Mouse (Mus musculus) bone marrow macrophage, adult 2 months (primary cell): Measurements from ENCODE around the gene Ropn1l. TPM values are rescaled to one million over a fixed set of nuclear protein-coding genes. Genes with fewer than 3 reads are reported as not detected.

Experiments
- H3K27ac ChIP-seq: 2 replicates; pipeline ENCODE4 v1.5.1; 2012; ENCODE audit warnings: low read depth, low read length; ENCODE audit not compliant: insufficient read depth
- H3K4me1 ChIP-seq: 2 replicates; pipeline ENCODE4 v1.6.1; 2012; ENCODE audit warnings: low read length; ENCODE audit not compliant: control insufficient read depth, insufficient read depth
- H3K4me3 ChIP-seq: 2 replicates; pipeline ENCODE4 v1.5.1; 2012; ENCODE audit warnings: mild to moderate bottlenecking, low read length, moderate library complexity; ENCODE audit not compliant: insufficient read depth
- CTCF ChIP-seq: IDR thresholded peaks from 2 replicates; pipeline ENCODE4 v1.5.1; 2012; ENCODE audit warnings: low read depth, mild to moderate bottlenecking, low read length, moderate library complexity
- POLR2A ChIP-seq: IDR thresholded peaks from 2 replicates; pipeline ENCODE4 v1.6.1; 2012; ENCODE audit warnings: mild to moderate bottlenecking, low read depth, low read length, borderline replicate concordance
- polyA plus RNA-seq: library from polyadenylated mRNA; stranded (reverse); fragments of >200 nt; gene quantifications from 2 replicates; pipeline ENCODE4 v1.2.4, GENCODE M21; 2012; ENCODE audit not compliant: missing spikeins, insufficient read depth, insufficient read length

Ropn1l gene
- polyA plus RNA-seq, 1 experiment, result 6.8 TPM

DNA sequence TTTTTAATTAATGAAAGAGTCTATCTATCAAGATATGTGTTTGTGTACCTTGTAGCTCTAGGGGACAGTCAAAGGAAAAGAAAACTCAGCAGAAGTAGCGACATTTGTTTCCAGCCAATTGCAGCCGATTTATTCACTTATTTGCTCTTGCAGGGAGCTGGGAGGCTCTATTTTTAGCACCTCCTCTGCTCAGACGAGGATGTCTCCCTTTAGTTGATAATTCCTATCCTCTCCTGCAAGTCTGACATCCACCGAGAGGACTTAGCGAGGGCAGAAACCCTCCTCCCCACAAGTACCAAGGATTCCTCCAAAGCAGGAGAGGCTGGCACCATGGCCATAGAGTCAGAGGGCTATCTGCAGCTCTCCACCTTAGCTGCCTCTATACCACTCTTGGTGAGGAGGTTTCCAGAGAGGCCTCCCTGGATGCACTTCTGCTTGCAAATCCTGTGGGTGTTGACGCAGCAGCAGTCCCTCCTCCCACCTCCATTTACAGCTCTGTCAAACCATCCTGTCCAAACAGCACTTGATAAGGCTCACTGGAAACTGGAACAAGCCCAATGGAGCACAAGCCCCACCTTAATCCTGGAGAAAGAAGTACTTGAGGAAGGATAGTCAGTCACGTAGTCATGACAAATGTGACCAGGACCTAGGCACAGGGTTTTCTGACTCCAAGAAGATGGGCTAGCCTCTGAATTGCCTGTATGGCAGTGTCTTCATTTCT lies 30.7 kb downstream of the Ropn1l start:
- H3K4me1 ChIP-seq, result peaks cover 13% of the 10 kb centered on the region
- TF ChIP-seq POLR2A (no peak), CTCF (no peak)
- no peak overlapping the region for H3K4me3 ChIP-seq

GRCm38 (mm10) chr15:31419037-31419436 lies 34.5 kb downstream of the Ropn1l start:
- no peak overlapping the region for H3K4me3 ChIP-seq
- no peak overlapping the region for H3K27ac ChIP-seq
- H3K4me1 ChIP-seq, result peaks cover 21% of the 10 kb centered on the region
- TF ChIP-seq CTCF, result peak; percentile 69
- TF ChIP-seq POLR2A, result no peak

More for the DNA sequence above, 30.7 kb downstream of the Ropn1l start:
- H3K27ac ChIP-seq, result no peak overlapping the region

DNA sequence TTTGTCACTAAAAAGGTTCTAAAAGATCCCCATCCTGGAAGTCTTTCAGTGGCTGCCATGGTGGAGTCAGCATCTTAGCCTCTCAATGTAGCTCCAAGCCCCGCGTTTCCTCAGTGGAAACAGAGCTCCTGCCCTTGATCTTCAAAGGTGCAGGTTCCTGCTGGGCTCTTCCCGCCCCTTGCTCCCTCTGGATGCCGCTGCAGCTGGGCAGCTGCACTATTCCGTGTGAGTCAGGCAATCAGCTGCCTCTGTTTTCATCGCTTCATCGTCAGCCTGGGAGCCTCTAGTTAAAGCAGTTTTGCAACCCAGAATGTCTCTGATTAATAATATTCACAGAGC lies 34.9 kb downstream of the Ropn1l start:
- Histone ChIP-seq H3K27ac (no peak overlapping the region), H3K4me1 (peaks cover 21% of the 10 kb centered on the region), H3K4me3 (no peak overlapping the region)
- TF ChIP-seq CTCF, result no peak
- no peak for TF ChIP-seq POLR2A

DNA sequence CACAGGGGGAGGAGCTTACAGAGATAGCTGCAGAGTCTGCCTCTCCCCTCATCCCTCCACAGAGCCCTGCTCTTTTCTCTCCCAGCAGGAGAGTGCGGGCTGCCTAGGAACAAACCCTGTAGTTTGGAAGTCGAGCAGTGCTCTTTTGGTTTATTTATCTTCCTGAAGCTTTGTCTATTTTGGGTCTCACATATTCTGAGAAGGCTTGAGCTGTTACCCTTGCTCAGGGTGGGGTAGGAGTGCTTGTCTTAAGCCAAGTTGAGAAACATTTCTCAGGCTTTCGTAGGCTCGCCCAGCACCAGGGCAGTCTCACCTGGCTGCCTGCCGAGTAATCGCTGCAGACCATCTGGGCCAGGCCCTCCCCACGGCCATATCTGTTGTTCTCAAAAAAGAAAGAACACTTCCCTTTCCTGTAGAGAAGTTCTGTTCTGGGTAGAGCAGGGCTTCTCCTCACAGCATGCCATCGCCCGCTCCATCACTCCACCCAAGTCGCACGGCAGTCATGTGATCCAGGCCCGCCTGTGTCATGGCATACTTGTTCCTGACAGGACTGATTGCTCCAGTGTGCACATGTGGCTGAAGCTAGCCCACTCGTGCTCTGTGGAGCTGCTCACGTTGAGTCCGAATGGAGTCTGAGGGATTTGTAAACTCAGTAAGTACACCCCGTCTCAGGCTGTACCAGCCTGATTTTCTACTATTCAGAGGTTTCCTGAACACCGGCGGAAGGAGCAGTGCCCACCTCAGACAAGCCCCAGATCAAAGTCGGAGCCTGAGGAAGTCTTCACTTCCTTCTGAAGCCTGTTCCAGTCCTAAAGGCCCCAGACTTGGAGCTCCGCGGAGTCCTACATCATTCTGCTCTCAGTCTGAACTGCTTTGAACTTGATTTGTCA lies 35.5 kb downstream of the Ropn1l start:
- Histone ChIP-seq H3K4me3 (no peak overlapping the region), H3K4me1 (peaks cover 27% of the 10 kb centered on the region), H3K27ac (peak overlapping the region; percentile 22)
- no peak for TF ChIP-seq POLR2A
- TF ChIP-seq CTCF, result no peak

DNA sequence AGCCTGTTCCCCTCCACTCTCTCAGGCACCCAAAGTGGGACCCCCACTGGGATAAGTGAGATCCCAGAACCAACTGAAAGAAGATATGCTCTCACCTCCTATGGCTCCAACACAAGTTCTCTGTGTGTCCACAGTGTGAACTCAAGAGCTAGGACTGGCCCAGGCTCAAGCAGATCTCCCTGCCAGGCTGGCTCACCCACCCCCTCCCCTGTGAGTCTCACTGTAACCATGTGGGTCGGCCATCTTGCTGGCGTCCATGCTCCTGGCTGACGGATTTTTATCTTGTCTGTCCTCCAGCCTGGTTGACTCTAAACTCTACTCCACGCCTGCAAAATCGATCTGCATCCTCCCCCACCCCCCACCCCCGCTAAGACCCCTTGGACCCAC lies 36.1 kb downstream of the Ropn1l start:
- TF ChIP-seq CTCF, result no peak
- Histone ChIP-seq H3K4me1 (peaks cover 31% of the 10 kb centered on the region), H3K27ac (no peak overlapping the region)

DNA sequence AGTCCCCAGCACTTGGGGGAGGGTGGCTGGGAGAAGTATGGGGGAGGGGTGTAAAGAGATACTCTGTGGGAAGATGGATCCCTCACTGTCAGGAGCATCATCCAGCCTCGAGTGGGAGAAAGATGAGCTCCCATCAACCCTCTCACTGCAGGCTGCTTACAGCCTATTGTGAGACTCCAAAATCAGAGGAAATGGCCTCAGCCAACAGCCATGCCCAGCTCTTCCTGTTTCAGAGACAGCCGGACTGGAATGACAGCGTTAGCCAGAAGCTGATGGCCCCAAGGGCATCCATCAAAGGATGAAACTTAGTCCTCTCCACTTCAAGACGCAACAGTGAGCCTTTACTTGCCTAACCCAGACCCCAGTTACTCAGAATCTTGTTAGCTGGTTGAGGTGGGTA lies 38.4 kb downstream of the Ropn1l start:
- no peak for TF ChIP-seq CTCF
- TF ChIP-seq POLR2A, result no peak
- peaks cover 35% of the 10 kb centered on the region for H3K4me1 ChIP-seq
- H3K4me3 ChIP-seq, result no peak overlapping the region
- no peak overlapping the region for H3K27ac ChIP-seq

More for the DNA sequence above, 36.1 kb downstream of the Ropn1l start:
- H3K4me3 ChIP-seq, result no peak overlapping the region

- H3K4me1 ChIP-seq, result peaks cover 38% of the 10 kb centered on the region
- TF ChIP-seq POLR2A (no peak), CTCF (no peak)
- H3K4me3 ChIP-seq, result no peak overlapping the region
- H3K27ac ChIP-seq, result no peak overlapping the region
These were observed 39.2 kb downstream of the Ropn1l start for GRCm38 (mm10) chr15:31414179-31414898.

DNA sequence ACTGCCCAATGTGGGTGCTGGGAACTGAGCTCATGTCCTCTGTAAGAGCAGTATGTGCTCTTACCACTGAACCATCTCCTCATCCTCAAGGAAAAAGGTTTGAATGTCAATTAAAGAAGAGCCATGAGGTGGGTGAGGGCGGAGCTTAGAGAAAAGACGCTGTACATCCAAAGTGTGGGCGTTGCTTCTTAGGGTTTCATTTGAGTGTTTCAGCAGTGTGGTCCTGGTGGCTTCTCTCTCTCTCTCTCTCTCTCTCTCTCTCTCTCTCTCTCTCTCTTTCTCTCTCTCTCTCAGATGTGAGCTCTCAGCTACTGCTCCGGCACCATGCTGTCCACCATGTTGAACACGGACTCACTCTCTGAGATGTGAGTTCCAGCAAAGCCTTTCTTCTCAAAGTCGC lies 39.9 kb downstream of the Ropn1l start:
- no peak overlapping the region for H3K4me3 ChIP-seq
- no peak for TF ChIP-seq POLR2A
- TF ChIP-seq CTCF, result no peak
- H3K27ac ChIP-seq, result no peak overlapping the region
- H3K4me1 ChIP-seq, result peaks cover 41% of the 10 kb centered on the region

DNA sequence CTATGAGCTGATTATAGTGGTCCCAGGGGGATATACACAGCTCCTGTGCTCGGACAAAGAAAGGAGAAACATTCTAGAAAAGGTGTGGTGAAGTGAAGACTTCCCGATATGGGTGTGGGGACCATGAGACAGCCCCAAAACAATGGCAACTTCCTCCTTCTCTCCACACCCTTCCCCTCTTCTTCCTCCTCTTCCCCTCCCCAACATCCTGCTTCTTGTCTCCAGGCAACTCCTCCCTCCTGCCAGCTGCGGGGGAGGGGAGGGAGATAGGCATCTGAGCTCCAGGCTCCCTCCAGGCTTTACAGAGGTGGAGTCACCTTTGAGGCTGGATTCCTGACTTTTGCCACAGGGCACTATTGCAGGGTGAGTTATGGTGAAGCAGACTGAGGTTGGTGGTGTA lies 40.6 kb downstream of the Ropn1l start:
- H3K4me3 ChIP-seq, result no peak overlapping the region
- no peak for TF ChIP-seq POLR2A
- TF ChIP-seq CTCF, result no peak
- H3K4me1 ChIP-seq, result peaks cover 33% of the 10 kb centered on the region
- no peak overlapping the region for H3K27ac ChIP-seq

- TF ChIP-seq POLR2A, result no peak
- peaks cover 30% of the 10 kb centered on the region for H3K4me1 ChIP-seq
- no peak overlapping the region for H3K27ac ChIP-seq
- H3K4me3 ChIP-seq, result no peak overlapping the region
These were observed 41.1 kb downstream of the Ropn1l start for GRCm38 (mm10) chr15:31412436-31412835.

DNA sequence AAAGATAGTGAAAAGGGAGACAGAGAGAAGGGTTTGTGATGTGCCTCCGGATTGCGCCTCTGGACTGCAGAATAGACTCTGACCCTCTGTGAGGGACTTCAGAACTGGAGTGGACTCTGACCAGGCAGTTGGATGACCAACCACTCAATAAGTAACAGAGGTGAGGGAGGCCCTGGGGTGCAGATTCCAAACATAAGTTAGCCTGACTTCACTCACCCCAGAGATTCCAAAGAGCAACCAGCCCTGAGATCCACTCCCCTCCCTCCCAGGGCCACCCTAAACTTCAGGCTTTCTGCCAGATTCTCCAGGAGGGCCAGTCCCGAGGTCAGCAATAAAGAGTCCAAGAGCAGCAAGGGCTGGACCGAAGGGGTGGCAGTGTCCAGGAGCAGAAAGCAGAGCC lies 46.0 kb downstream of the Ropn1l start:
- TF ChIP-seq CTCF, result no peak
- TF ChIP-seq POLR2A, result no peak
- Histone ChIP-seq H3K4me1 (peaks cover 15% of the 10 kb centered on the region), H3K4me3 (no peak overlapping the region), H3K27ac (no peak overlapping the region)
